Mouse (Mus musculus): ENCODE measurements around the gene Gm37419. TPM values are rescaled to one million over a fixed set of nuclear protein-coding genes. Genes with fewer than 3 reads are reported as not detected.

Gene Gm37419
- polyA plus RNA-seq, 1 experiment from 2014 or later: not detected

DNA sequence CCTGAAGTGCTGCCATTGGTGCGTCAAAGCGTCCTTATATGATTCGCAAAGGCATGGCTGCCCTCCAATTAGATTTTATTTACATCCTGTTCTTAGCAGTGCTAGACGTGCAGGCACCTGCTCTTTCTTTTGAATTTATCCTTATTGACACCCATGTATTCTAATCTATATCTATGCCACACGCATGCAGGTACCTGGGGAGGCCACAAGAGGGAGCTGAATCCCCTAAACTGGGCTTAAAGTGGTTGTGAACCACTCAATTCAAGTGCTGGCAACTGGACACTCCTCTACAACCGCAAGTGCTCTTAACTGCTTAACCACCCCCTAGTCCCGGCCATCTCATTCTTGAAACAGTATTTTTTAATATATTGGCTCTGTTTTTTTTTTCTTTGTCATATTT is 21.0 kb upstream of the Gm37419 start:
- WGBS: 82% methylated on average over 7 of the region's 7 CpGs
- Histone ChIP-seq H3K27ac (no peak overlapping the region), H3K4me3 (no peak overlapping the region), H3K36me3 (replicated peaks) (no peaks in the 10 kb centered on the region), H3K4me2 (no peak overlapping the region), H3K9me3 (no peaks in the 10 kb centered on the region), H3K27me3 (replicated peaks) (no peaks in the 10 kb centered on the region), H3K4me1 (peaks cover 12% of the 10 kb centered on the region), H3K9ac (no peak overlapping the region)
- ATAC-seq (replicated peaks): no peak

DNA sequence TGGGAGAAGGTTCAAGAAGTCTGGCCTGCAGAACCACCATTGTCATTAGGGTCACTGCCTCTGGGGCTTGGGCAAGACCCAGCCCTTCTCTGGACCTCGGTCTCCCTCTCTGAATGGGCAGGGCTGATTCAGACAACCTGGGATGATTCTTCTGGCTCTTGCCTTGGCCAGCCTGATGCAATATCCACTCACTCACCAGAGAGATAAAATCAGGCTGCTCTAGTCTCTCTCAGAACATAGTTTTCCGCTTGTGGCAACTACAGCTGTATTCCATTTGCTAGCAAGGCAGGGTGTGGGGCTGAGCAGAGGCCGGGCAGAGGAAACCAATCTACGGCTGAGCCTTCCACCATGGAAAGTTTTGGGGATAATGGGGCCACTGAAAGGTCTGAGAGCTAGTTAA is 19.4 kb upstream of the Gm37419 start:
- 67% methylated on average over 4 of the region's 4 CpGs for WGBS
- Histone ChIP-seq H3K4me2 (no peak overlapping the region), H3K9me3 (no peaks in the 10 kb centered on the region), H3K27ac (no peak overlapping the region), H3K4me1 (peaks cover 9% of the 10 kb centered on the region), H3K36me3 (replicated peaks) (no peaks in the 10 kb centered on the region), H3K27me3 (replicated peaks) (no peaks in the 10 kb centered on the region), H3K9ac (no peak overlapping the region), H3K4me3 (no peak overlapping the region)
- no peak for ATAC-seq (replicated peaks)

DNA sequence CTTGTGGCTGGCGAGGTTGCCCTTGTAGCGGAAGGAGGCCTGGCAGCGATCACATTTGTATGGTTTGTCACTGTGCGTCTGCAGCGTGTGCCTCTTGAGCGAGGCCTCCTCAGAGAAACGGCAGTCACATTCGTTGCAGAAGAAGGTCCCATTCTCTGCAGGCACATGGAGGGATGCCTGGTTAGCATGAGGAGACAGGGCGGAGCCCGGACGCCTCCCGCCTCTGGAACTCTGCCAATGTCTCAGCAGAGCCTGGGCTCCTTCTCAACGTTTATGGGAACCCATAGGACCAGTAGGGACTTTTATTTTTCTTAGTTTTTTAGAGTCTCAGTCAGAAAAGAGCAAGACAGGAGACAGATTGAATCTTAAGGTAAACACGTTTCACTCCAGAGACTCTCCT is 18.4 kb upstream of the Gm37419 start:
- no peaks in the 10 kb centered on the region for H3K27me3 ChIP-seq (replicated peaks)
- H3K9ac ChIP-seq: no peak overlapping the region
- H3K4me3 ChIP-seq: no peak overlapping the region
- no peaks in the 10 kb centered on the region for H3K36me3 ChIP-seq (replicated peaks)
- ATAC-seq (replicated peaks): no peak
- H3K4me2 ChIP-seq: no peak overlapping the region
- H3K27ac ChIP-seq: no peak overlapping the region
- no peaks in the 10 kb centered on the region for H3K4me1 ChIP-seq
- no peaks in the 10 kb centered on the region for H3K9me3 ChIP-seq
- WGBS: 83% methylated on average over 14 of the region's 14 CpGs

DNA sequence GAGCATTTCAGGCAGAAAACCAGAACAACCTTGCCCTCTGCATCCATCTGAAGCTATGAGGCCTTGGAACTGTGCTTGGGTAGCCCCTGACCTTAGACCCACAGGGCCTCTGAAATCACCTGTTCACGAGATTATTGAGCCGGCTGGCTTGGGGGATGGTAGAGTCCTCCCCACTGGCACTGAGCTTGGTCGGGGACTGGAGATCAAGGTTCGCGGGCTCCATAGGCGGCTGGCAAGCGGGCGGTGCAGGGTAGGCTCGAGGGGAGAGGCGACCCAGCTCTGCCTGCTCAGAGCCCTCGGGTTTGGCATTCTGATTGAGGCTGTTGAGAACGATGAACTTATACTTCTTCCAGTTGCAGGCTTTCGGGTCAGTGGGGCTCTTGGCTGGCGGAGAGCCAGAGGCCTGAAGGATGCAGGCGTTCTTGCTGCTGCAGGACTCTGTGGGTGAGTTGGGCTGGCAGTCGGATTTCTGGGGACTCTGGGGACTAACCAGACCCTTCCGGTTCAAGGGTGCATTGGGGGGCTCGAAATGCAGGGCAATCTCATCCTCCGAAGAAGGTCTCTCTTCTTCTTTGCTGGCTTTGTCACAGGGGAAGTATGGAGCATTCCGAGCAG is 16.0 kb upstream of the Gm37419 start:
- no peak overlapping the region for H3K4me2 ChIP-seq
- 80% methylated on average over 20 of the region's 20 CpGs for WGBS
- no peak overlapping the region for H3K4me3 ChIP-seq
- no peak overlapping the region for H3K27ac ChIP-seq
- no peaks in the 10 kb centered on the region for H3K9me3 ChIP-seq
- no peaks in the 10 kb centered on the region for H3K27me3 ChIP-seq (replicated peaks)
- no peaks in the 10 kb centered on the region for H3K36me3 ChIP-seq (replicated peaks)
- ATAC-seq (replicated peaks): no peak
- H3K4me1 ChIP-seq: no peaks in the 10 kb centered on the region
- no peak overlapping the region for H3K9ac ChIP-seq

DNA sequence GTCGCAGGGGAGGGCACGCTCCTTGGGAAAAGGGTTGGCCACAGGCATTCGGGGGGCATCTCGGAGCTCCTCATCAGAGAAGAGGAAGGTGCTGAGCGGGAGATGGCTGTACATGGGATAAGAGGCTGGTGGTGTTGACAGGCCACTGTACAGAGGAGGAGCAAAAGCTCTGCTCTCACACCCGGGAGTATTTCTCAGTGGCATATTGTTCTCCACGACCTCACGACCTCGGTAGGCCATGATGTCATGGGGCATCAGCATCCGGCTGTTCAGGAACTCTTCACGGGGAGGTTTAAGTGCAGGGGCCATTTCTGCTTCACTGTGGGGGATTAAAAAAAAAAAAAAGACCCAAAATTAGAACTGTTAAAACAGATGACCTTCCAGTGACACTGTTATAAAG is 15.4 kb upstream of the Gm37419 start:
- H3K9me3 ChIP-seq: no peaks in the 10 kb centered on the region
- ATAC-seq (replicated peaks): no peak
- WGBS: 79% methylated on average over 11 of the region's 11 CpGs
- no peak overlapping the region for H3K4me2 ChIP-seq
- no peak overlapping the region for H3K9ac ChIP-seq
- H3K4me1 ChIP-seq: no peaks in the 10 kb centered on the region
- H3K36me3 ChIP-seq (replicated peaks): no peaks in the 10 kb centered on the region
- H3K27ac ChIP-seq: no peak overlapping the region
- no peaks in the 10 kb centered on the region for H3K27me3 ChIP-seq (replicated peaks)
- H3K4me3 ChIP-seq: no peak overlapping the region

DNA sequence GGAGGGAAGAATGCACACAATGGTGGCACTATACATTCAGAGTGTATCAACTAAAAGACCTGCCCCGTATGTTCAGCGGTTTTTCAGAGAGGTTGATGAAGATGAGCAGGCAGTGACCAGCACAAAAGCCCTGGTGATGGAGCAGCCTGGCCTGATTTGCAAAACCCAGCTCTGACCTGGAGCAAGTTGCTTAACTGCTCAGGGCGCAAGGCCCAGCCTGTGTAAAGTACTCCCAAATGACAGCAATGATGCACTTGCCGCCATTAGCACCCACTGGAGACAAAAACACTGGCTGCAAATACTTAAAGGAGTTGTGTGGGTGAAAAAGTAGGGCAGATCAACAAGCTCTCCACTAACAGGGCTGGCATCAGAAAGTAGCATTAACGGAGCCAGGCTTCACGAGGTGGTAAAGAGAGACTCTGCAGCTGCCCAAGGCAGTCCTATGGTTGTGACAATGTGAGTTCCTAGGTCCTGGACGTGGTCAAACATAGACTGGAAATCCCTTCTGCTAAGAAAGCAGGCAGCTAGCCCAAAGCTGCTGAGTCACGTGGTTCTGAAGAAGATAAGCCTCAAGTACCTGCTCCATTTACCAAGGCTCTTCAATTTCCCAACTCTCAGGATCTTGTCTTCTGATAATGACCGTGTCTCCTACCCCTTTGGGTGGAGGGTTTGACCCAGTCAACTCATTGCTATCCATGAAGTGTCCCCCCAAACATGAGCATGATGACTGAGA is 14.5 kb upstream of the Gm37419 start:
- Histone ChIP-seq H3K4me3 (no peak overlapping the region), H3K9ac (no peak overlapping the region), H3K36me3 (replicated peaks) (no peaks in the 10 kb centered on the region), H3K4me2 (no peak overlapping the region), H3K27me3 (replicated peaks) (no peaks in the 10 kb centered on the region), H3K9me3 (no peaks in the 10 kb centered on the region), H3K27ac (no peak overlapping the region), H3K4me1 (no peaks in the 10 kb centered on the region)
- WGBS: 87% methylated on average over 9 of the region's 9 CpGs
- ATAC-seq (replicated peaks): no peak

DNA sequence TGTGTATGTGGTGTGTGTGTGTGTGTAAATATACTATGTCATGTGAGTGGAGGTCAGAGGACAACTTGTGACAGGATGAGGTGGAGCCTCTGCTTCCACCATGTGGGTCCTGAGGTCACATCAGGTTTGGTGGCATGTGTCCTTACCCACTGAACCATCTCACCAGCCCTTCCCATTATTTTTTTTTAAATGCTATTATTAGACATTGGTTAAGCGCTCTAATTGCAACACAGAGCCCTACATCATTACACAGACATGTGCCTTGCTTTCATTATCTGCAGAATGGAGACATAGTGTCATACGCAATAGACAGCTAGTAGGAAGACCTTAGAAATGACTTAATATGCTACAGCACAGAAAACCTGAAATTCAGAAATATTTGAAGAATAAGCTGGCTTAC is 12.1 kb upstream of the Gm37419 start:
- Histone ChIP-seq H3K4me2 (no peak overlapping the region), H3K27me3 (replicated peaks) (peaks cover 24% of the 10 kb centered on the region), H3K4me1 (peaks cover 11% of the 10 kb centered on the region), H3K27ac (no peak overlapping the region), H3K9me3 (no peaks in the 10 kb centered on the region), H3K9ac (no peak overlapping the region), H3K4me3 (no peak overlapping the region), H3K36me3 (replicated peaks) (no peaks in the 10 kb centered on the region)
- 99% methylated on average over 2 of the region's 2 CpGs for WGBS
- ATAC-seq (replicated peaks): no peak

DNA sequence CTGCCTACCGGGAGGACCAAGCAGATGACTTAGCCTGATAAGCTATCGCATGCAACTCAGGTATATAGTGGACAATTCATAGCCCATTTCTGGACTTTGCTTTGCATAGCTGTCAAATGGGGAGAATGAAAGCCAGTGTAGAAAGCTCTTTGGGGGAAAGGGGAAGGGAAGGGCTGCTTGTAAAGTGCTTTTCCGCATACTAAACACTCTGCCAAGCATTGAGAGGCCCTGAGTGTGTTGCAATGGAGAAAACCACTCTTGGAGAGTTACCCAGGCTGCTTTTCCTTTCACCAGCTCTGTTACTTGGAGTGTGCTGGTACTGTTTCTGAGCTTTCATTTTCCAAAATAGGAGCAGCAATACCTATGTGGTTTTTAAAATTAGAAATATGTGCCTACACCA is 10.6 kb upstream of the Gm37419 start:
- WGBS: 81% methylated on average over 3 of the region's 3 CpGs
- no peak overlapping the region for H3K27ac ChIP-seq
- H3K4me1 ChIP-seq: peaks cover 22% of the 10 kb centered on the region
- no peak overlapping the region for H3K4me3 ChIP-seq
- peaks cover 33% of the 10 kb centered on the region for H3K27me3 ChIP-seq (replicated peaks)
- ATAC-seq (replicated peaks): no peak
- no peaks in the 10 kb centered on the region for H3K9me3 ChIP-seq
- H3K36me3 ChIP-seq (replicated peaks): no peaks in the 10 kb centered on the region
- H3K4me2 ChIP-seq: no peak overlapping the region
- no peak overlapping the region for H3K9ac ChIP-seq

DNA sequence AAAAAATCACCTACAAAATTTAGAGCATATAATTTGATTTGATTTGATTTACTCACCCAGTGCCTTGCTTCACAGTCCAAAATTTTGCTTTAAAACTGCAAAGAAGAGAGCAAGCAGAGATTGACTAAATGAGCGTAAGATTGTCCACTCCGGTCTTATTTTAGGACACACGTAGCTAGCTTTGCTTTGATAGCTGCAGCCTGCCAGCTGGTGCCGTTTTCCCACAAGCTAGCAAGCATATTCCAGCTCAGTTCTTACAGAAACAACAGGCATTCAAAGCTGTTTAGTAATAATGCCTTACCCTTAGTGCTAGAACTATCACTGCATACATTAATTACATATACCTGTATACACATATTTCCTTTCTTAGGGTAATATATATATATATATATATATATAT is 9.8 kb upstream of the Gm37419 start:
- no peaks in the 10 kb centered on the region for H3K36me3 ChIP-seq (replicated peaks)
- H3K27me3 ChIP-seq (replicated peaks): peaks cover 33% of the 10 kb centered on the region
- no peak overlapping the region for H3K27ac ChIP-seq
- WGBS: 84% methylated on average over 4 of the region's 4 CpGs
- no peaks in the 10 kb centered on the region for H3K9me3 ChIP-seq
- peaks cover 30% of the 10 kb centered on the region for H3K4me1 ChIP-seq
- H3K4me3 ChIP-seq: no peak overlapping the region
- ATAC-seq (replicated peaks): no peak
- no peak overlapping the region for H3K9ac ChIP-seq
- H3K4me2 ChIP-seq: no peak overlapping the region

DNA sequence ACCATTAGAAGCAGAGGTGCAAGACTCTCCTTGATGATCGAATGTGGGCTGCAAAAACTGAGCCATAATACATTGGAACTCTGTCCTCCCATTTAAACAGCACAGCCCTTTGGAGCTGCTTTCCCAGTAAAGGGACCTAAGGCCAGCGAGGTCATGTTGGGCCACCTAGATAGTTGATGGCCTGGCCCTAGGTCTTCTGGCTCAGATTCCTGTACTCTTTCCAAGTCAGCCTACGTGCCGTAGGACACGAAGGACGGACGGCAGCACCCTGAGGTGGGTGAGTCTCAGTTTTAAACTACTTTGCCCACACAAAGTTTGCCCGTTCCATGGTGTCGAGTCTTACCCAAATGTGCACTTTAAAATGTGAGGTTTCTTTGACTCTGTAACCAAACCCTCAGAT is 8.8 kb upstream of the Gm37419 start:
- H3K4me3 ChIP-seq: no peak overlapping the region
- H3K27ac ChIP-seq: no peak overlapping the region
- peaks cover 38% of the 10 kb centered on the region for H3K4me1 ChIP-seq
- H3K9ac ChIP-seq: no peak overlapping the region
- H3K27me3 ChIP-seq (replicated peaks): peaks cover 39% of the 10 kb centered on the region
- H3K36me3 ChIP-seq (replicated peaks): no peaks in the 10 kb centered on the region
- H3K4me2 ChIP-seq: no peak overlapping the region
- H3K9me3 ChIP-seq: no peaks in the 10 kb centered on the region
- 88% methylated on average over 9 of the region's 9 CpGs for WGBS
- ATAC-seq (replicated peaks): no peak

DNA sequence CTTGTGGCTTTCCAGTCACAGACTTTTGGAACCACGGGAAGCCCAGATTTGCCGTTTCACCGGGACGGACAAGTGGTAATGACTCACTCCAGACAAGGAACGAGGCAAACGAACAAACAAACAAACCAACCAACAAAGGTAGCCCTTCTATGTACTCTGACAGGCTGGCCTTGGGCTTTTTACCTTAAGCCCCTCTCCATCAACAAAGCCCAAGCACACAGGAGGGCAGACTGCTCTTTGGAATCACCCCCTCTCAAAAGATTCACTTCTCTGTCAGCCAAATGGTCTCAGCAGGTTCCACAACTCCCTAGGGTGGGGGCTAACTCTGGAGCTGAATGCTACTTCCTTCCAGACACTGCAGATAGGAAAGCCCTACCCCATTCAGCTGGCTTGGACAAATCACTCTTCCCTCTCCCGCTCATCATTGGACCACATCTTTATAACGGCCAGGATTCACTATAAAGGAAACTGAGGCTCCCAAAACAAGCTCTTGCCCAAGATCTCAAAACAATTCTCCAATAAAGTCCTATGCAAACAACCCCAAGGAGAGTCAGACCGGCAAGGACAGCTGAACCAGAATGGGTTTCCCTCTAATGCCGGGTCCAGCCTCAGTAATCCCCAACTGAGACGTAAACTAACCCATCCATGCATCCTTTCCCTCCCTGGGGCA is 7.9 kb upstream of the Gm37419 start:
- peaks cover 47% of the 10 kb centered on the region for H3K27me3 ChIP-seq (replicated peaks)
- H3K4me3 ChIP-seq: peak overlapping the region; percentile 38
- H3K9ac ChIP-seq: peak overlapping the region; percentile 43
- no peak overlapping the region for H3K27ac ChIP-seq
- H3K4me1 ChIP-seq: peaks cover 45% of the 10 kb centered on the region
- WGBS: 6% methylated on average over 11 of the region's 11 CpGs
- no peaks in the 10 kb centered on the region for H3K9me3 ChIP-seq
- peak overlapping the region; percentile 82 for H3K4me2 ChIP-seq
- no peak for ATAC-seq (replicated peaks)
- H3K36me3 ChIP-seq (replicated peaks): no peaks in the 10 kb centered on the region

DNA sequence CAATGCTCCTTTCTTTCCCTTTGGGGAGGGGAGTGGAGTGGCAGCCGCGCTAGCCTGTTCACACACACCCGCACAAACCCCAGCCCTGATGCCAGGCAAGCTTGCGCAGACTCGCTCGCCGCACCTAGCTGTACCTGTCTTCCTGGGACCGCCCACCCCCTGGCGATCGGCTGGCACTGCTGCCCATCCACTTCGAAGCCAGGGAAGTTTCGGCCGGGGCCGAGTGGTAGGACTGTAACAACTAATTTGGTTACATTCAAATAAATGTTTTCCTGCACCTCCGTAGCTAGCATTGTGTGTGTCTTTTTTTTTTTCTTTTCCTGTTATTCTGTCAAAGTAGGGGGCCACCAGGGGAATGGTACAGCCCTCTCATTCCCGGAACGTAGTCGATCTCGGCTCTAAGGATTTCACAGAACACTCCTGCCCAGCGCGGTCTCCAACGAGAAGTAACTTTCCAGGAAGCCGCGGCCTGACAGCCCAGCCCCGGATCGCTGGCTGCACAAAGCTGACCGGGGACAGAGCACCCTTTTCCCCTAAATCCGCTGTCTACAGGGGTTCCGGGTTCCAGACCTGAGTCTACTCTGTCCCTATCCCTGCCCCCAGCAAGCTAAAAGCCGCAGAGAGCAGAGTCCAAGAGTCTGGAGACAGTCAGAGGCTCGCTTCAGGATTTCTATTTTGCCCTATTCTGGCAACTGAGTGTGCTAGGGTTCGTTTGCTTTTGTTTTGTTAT is 7.1 kb upstream of the Gm37419 start:
- 2% methylated on average over 31 of the region's 32 CpGs for WGBS
- Histone ChIP-seq H3K9ac (peak overlapping the region; percentile 43), H3K4me2 (peak overlapping the region; percentile 82), H3K36me3 (replicated peaks) (no peaks in the 10 kb centered on the region), H3K4me1 (peaks cover 45% of the 10 kb centered on the region), H3K27ac (no peak overlapping the region), H3K4me3 (peak overlapping the region; percentile 38), H3K27me3 (replicated peaks) (peaks cover 55% of the 10 kb centered on the region), H3K9me3 (no peaks in the 10 kb centered on the region)
- no peak for ATAC-seq (replicated peaks)
